Mouse (Mus musculus) embryo, embryonic 10 days (tissue): ENCODE data around the gene Ap3b2.

Experiments
- DNase-seq: peaks from one replicate; pipeline ENCODE4 v3.0.0-alpha.2; 2015; ENCODE audit warnings: low spot score

Ap3b2 gene

DNA sequence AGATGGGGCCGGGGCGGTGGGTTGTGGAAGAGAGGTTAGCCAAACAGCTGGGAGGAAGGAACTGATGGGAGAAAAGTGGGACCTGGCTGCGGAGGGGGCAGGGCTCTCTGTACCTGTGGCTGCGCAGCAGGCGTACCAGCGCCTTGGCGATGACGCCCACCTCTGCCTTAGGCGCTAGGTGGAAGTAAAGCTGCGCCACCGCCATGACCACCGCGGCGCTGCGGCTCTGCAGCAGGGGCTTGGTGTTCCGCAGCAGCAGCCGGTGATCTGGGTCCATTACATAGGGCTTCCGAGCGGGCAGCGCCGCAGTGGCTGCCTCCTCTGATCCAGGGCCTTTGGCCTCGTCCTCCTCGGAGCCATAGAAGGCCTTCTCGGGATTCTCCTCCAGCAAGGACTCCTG, 16.9 kb downstream of the Ap3b2 start:
- DNase-seq = peak; percentile 66

- DNase-seq = no peak
Measured at GRCm38 (mm10) chr7:81475221-81475620, 18.5 kb downstream of the Ap3b2 start.

DNA sequence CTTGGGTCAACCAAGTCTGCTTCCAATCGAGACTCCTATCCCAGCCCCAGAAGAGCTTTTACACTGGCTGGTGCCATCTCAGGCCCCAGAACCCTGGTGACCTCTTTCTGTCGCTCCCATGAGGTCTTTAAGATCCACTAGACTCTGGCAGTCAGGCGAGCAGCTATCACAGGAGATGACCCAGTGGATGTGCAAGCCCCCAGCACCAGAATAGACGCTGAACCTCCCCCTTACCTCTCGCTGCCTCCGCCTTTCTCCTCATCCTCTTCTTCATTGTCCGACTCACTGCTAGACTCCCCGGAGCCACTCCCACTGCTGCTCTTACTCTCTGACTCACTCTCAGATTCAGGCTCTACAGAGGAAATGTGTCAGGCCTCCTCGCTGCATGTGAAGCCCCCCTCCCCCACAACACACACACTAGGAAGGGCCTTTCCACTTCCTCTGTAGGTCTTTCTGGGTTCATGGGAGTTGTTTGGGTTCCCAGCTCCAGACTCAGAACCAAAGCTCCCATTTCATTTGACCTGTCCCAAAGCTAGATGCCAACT, 28.7 kb downstream of the Ap3b2 start:
- no peak for DNase-seq

DNA sequence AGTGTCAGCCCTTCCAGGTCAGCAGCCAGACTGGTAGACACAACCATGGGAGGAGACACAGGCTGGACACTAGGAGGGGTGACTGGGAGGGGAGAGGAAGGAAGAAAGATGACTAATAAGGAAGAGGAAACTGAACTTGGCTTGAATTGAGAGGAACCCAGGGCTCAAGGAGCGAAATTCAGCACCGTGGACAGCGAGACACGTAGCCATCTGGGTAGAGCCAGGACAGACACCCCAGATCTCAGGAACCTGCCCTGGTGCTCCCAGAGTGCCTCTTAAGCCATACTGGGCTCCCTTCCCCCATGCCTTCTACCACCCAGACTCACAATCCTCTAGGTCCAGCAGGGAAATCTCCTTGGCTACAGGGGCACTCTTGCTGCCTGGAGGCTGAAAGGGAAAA, 29.6 kb downstream of the Ap3b2 start:
- DNase-seq = peak; percentile 90

- DNase-seq = no peak
Measured at GRCm38 (mm10) chr7:81462815-81463214, 30.9 kb downstream of the Ap3b2 start.

GRCm38 (mm10) chr7:81455155-81455651, 38.5 kb downstream of the Ap3b2 start, which contains the start of gene Cpeb1:
TSS of gene Cpeb1 (minus strand) at chr7:81455465.
- peak; percentile 70 for DNase-seq

- DNase-seq = no peak
Measured at GRCm38 (mm10) chr7:81454331-81455039, 39.2 kb downstream of the Ap3b2 start.

DNA sequence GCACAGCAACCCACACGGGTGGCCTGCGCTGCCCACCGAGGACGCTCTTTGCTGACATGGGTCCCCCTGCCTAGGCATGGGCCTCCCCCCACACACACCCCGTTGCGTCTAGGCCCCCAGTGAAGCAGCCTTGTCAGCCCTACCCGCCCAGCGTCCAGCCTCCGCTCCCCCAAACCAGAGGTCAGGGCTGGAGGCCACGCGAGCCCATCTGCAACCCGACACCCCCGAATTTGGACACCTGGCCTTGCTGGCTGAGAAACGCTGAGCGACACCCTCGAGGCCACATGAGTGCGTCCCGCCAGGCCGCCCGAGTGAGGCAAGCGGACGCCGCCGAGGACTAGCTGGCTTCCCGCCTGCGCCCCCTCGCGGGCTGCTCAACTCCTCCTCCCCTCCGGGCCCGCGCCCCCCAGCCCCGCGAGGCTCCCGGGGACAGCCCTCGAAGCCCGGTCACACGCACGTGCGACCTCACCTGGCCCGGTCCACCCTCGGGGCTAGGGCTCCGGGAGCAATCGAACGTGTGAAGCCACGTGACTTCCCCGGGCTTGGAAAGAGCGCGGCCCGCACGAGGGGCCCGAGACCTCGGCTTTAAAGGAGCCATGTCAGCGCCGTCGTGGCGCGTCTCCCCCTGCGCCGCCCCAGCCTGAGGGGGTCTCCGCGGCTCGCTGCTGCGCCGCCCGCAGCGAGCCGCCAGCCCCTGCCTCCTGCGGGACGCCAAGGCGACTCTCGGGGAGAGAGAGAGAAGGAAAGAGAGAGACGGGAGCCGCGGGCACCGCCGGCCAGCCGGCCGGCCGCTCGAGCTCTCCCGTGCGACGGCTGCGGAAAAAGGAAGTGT, 40.1 kb downstream of the Ap3b2 start:
- DNase-seq = peak; percentile 61

- DNase-seq = peak; percentile 33
Measured at GRCm38 (mm10) chr7:81452971-81453441, 40.7 kb downstream of the Ap3b2 start.
